Mouse (Mus musculus): ENCODE results near the gene Smcp.

Gene Smcp

DNA sequence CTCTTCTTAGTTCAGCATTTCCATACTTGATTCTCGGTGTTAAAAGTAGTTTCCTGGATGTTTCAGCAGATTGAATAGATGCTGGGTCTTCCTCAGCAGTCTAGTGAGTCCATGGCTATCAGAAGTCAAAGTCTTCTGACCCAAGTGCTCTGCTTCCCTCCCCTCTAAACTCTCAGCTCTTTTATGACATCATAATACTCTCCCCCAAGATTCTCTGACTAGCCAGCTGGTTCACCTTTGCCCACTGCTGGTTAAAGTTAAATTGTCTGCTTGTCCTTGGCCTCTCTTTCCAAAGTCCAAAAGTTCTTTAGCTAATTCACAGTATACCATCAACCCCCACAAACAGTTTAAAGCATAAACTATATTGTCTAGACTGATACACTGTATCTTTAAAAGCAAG lies at the start of gene Smcp:
TSS of gene Smcp (minus strand) at position 140 of the 400 bp plus-strand sequence.
- no peak for DNase-seq (ENCODE audit: low spot score)

DNA sequence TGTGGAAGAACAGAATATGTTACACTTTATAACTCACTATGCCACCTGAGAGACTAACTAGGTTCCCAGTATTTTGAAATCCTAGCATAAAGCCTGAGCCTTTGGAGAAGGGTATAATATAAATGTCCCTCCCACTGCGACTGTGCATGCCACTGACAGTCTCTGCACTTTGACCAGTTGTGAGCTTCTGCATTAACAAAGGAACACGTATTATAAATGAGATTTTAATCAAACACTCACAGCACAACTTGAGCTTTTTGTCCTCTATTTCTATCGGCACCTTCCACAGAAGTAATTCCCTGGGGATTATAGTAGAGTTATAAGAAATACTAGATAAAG lies 49.8 kb upstream of the Smcp start:
- no peak for DNase-seq (ENCODE audit: low spot score)

DNA sequence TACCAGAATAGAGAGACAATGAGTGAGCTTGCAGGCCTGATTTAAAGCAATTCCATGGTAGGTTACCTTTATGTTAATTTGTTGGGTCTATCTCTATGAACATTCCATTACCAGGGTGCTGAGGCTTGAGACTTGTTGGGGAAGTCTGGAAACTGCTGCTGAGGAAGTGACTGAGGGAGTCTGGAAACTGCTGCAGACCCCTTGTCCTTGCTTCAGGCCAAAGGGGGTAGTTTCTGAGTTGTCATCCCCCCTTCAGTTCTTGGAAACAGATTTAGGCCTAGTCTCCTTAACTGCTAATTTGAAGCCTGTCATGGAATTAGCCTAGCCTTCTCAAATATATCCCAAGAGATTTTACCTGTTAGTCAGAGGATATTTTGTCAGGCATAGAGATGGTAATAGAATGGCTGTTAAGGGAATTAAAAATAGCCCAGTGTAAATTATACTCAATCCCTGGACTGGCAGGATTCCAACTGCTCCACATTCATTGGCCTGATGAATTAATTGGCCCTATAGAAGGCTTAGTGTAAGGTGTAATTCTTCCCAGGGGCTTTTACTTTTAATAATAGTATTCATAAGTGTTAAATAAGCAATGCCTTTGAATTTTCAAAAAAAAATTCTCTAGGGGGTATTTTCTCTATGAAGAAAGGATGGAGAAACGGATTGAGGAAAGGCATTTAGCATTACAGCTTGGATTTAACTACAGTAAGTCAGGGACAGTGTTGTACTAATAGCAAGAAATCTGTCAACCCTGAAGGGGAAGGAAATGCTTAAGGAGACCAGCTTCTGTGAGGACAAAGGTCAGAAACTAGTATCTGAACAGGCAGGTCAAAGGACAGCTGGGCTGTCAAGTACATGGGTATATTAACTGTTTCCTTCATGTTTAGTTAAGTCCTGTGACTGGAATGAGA lies 49.2 kb upstream of the Smcp start:
- DNase-seq (ENCODE audit: low spot score), result no peak

DNA sequence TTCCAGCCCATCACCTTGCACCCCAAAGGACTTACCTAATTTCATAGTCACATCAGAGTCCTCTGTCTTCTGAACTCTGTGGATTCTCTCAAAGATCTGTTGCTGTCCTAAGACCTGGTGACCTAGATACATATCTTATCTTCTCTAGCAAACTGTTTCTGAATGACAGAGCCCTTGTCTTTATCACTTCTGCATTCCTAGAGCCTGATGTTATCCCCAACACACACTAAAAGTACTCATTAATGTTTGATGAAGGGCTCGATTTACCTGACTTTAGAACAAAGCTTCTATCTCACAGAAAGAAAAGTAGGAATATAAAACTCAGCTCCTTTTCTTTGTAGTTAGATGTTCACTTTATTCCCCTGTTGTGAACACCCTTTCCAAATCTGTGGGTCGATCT lies 32.8 kb upstream of the Smcp start, which contains the start of gene Lce6a:
TSS of gene Lce6a (minus strand) at position 101 of the 400 bp plus-strand sequence.
- no peak for DNase-seq (ENCODE audit: low spot score)

DNA sequence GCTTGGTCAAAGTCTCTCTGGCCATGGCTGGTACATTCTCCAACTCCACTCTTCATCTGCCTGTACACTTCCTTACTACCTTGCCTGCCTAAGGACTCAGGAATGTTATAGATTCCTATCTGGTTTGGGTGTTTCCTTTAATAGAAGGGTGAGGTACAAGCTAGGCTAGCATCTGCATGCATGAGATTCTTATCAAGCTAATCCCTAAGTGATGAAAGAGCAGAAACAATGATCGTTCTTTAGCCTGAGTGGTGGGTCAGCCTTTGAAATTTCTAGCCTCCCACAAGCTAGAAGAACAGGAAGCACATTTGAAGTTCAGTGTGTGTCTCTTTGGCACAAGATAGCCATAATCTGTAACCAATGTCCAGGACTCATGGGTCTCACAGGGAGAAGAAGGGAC lies 21.0 kb upstream of the Smcp start:
- DNase-seq (ENCODE audit: low spot score), result no peak

DNA sequence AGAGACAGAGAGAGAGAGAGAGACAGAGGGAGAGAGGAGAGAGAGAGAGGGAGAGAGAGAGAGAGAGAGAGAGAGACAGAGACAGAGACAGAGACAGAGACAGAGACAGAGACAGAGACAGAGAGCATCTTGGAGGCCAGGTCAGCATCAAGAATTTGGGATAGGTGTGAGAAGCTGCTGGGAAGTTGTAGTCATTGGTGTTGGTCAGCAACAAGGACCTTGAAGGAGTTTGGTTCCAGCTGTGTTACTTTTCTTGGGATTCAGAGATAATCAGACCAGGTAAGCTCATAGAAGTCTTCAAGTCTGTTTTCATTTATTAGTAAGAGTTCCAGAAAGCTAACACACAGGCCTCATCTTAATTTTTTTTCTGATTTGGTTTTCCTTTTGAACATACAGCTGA lies 18.6 kb upstream of the Smcp start, which contains the start of gene 2210017I01Rik:
TSS of gene 2210017I01Rik (minus strand) at position 101 of the 400 bp plus-strand sequence.
- DNase-seq (ENCODE audit: low spot score), result no peak

DNA sequence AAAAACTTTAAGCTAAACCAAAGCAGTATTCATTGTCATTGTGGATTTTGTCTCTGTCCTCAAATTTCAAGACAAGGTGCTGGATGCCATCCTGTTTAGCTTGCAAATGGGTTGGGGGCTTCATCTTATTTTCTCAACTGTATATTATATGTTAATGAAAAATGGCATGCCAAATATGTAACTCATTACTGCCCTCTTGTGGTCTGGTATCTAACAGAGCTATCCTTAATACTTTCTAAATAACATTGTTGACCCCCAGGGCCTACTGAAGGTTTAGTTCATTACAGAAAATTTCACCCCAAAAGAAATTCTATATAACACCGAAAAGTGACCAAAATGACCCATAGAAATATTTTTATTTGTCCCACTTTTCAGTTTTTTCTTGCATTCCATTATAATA lies 13.4 kb upstream of the Smcp start:
- DNase-seq (ENCODE audit: low spot score), result no peak

DNA sequence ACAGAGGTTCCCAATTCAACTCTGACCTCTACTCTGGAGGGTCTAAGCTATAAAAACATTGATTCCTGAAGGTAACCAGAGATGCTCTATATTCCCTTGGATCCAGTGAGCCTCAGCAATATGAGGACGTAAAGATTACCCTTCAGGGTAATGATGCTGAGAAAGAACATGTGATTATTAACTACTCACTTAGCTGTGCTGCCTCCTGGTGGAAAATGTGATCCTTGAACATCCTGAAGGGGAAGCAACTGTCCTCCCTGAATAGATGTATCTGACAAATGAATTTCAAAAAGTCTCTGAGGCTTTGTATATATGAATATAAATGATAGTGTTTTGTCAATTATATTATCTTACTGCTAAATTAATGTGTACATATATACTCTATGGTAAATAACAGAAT lies 11.7 kb upstream of the Smcp start:
- no peak for DNase-seq (ENCODE audit: low spot score)

DNA sequence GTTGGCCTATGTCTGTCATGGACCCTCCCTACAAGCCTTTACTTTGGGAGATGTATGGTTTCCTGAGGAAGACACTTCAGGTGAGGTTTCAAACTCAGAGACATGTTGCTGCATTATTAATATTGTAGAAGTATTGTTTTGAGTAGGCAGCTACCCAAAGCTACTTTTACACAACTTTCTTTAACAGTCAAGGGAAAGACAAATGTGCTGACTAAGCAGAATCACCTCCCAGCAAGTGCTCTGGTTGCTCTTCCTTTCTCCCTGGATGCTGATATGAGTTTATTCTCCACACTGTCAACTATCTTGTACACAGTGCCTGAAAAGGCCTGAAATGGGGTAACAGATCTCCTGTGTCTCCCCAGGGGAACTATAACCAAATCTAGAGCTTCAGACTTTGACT lies 11.2 kb upstream of the Smcp start:
- DNase-seq (ENCODE audit: low spot score), result no peak

DNA sequence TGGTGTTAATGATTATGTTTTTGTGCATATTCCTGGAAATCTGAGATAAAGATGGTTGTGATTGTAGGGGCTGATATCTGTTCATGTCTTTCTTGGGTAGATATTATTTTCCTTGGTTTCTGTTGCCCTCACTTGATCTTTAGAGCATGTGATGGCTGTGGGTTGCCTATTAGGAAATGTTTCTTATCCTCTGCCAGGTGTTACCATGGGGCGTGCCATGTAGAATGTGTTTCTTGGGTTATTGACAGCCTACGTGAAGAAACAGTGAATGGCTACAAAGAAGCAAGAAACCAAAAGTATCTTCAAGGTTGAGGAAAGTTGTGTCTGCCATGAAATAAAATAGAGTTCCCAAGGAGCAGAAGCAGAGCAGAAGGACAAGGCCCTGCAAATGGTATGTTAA lies 9.6 kb upstream of the Smcp start:
- DNase-seq (ENCODE audit: low spot score), result no peak

DNA sequence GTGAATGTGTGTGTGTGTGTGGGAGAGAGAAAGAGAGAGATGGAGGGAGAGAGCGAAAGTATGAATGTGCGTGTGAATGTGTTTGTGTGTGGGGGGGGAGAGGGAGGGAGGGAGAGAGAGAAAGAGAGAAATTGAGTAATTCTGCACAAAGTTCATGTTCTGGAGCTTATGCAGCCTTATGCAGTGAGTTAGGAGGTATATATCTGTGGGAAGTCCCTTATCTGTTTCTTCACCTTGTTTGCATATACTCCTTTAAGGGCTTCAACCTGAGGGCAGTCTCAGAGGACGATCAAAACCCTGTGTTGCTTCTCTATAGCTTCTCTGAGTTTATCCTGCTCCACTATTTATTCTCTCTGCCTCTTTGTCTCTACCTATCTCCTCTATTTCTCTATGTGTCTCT lies 1.6 kb downstream of the Smcp start:
- DNase-seq (ENCODE audit: low spot score), result no peak

DNA sequence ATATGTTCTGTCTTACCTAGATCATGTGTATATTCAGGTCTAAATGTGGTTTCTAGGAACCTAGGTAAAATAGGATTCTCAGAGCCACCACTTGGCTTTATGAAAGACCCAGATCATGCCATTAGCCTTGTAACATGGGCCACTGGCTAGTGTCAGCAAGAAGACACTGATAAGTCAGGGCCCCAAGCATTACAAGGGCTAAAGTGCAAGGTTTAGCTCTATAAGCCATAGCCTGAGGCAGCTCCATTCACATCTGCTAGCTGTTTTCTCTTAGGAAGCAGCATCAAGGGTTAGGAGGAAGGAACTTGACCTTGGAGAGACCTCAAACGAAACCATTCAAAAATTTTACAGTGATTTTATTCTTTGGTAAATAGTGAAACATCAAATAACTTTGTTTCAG lies 3.7 kb downstream of the Smcp start:
- no peak for DNase-seq (ENCODE audit: low spot score)

DNA sequence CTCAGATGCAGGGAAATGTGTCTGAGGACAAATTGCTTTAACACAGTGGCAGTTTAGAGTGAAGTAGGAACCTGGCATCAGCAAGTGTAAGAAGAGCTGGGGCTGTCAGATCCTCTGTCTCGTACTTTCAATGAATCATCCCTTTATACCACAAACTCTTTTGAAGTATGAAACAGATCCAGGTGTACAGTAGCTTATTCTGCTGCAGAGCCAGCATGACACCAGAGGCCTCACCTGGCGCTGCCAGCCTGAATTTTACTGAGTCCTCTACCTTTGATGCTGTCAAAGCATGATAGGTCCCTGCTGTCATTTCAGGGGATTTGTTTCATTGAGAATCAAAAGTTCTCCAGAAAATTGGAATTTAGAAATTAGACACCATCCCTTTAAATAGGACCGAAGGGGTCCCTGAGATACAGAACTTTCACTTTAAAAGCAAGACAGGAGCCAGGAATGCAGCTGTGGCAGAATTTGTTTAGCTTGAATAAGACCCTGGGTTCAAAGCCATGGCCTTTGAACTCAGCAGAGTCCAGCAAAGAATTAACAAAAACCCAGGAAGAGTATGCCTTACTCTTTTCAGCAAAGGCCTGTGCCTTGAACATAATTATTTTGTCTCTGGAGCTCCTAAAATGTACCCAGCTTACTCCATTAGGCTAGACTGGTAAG lies 5.5 kb downstream of the Smcp start:
- no peak for DNase-seq (ENCODE audit: low spot score)

DNA sequence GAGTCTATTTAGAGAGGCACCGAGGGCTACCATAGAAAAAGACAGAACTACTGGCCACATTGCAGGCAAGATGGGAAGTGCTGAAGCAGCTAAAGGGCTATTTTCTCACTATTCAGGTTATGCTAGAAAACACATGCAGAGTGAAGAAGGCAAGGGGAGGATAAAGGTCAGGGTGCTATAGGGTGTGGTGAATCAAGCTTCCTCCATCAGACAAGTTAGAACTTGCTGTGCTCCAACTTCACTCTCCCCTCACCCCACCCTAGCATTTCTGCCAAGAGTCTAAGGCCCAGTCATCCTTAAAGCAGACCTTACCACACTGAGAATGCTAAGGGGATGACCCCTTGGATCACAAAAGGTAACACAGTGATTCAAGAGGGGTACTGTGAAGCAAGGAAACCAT lies 9.3 kb downstream of the Smcp start:
- no peak for DNase-seq (ENCODE audit: low spot score)

DNA sequence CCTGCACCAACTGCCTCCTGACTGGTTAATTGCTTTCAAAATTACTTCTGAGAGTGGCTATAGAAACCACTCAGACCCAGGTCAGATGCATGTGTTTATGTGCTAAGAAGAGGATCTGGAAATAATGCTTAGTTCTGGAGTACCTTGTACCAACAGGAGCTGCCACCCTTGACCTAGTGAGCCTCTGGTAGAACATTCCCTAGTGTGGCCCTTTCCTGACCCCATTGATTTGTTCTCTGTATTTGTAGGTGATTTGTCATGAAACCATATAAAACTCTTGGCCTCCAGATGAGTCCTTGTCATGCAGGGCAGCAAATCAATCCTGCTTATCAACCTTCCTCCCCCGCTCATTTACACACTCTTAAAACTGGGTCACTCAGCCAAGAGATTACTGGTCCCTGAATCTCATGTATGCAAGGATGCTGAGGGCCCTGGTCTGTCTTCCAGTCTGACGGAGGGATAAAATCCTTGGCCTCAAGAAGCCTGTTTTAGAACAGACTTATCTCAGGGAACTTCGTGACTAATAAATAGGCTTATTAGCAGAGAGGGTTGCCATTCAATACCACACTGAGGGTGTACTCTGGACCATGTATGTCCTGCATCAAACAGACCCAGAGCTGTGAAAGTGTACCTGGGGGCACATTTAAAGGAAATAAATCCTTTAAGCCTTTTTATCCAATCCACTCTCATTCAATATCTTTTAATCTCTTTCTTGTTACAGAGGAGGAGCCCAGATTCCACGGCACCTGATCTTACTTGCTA lies 10.0 kb downstream of the Smcp start:
- no peak for DNase-seq (ENCODE audit: low spot score)

DNA sequence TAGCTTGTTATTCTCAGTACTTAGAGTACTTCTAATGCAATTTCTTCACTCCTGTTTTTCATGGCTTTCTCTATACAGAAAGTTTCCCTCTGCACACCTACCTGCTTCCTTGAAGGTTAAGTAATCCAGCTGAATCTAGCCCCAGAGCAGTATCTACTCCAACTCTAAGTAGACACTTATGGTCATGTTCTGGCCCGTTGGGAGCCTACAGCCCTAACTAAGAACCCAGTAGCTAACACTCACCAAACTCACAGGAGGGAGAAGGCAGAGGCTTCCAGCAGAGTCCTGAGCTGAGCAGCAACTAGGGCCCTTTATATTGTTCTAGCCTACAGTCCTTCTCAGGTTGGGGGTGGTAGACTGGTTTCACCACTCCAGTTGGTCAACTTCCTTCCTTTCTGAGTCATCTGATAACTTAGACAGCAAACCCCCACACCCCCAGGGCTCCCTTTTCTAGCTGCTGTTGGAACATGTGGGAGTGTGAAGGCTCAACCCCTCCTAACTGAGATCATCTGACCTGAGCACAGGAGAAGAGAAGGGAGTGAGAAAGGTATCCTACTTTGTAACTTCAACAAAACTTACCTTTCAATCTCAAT lies 15.3 kb downstream of the Smcp start, which contains the start of gene Ivl:
TSS of gene Ivl (minus strand) at position 287 of the 593 bp plus-strand sequence.
- no peak for DNase-seq (ENCODE audit: low spot score)

DNA sequence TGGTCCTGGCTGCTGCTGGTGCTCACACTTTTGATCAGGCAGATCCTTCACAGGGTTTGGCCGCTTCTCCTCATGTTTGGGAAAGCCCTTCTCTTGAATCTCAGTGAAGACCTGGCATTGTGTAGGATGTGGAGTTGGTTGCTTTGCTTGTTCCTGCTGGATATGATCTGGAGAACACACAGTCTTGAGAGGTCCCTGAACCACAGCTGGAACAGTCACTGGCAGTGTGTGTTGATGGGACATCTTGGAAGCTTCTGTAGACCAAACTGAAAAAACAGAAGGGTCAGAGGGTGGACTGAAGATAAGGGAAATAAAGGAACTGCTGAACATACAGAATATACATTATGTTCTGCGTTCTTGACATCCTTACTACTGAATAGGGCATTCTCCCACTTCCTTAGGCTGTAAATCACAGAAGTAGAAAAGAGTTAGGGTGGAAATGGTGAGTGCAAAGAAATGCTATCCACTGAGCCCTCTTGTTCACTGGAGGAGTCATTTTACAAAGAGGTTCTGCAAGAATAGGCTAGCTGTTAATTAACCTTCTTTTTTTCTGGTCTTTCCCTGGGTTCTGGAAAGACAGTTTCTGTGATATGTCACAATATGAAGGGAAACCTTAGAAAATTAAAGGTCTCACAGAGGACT lies 16.2 kb downstream of the Smcp start:
- DNase-seq (ENCODE audit: low spot score), result no peak

DNA sequence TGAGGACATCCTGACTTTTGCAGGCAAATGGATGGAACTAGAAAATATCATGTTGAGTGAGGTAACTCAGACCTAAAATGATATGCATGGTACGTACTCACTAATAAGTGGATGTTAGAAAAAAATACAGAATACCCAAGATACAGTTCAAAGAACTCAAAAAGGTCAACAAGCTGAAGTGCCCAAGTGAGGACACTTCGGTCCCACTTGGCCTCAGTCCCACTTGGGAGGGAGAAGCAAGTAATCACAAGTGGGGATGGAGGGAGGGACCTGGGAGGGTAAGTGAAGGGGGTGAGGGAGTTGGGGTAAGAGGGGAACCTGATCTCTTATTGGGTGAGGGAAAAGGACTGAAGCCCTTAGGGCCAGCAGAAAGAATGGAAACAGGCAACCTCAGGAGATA lies 20.0 kb downstream of the Smcp start:
- DNase-seq (ENCODE audit: low spot score), result no peak

DNA sequence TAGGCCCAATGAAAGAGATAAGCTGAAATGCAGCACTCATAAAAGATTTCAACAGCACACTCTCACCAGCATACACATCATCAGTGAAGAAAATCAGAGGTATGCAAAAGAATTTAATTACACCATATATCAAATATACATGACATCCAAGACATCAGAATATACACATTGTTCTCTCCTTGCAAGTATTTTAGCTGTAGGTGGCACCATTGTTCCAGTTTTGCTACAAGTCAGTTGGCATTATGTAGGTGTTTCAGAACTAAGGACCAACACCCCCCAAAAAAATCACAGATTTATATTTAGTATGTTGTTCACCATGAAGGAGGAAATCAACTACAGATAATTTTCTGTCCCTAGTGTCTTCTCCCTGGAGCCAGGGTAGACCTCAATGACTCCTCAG lies 23.4 kb downstream of the Smcp start:
- DNase-seq (ENCODE audit: low spot score), result no peak

DNA sequence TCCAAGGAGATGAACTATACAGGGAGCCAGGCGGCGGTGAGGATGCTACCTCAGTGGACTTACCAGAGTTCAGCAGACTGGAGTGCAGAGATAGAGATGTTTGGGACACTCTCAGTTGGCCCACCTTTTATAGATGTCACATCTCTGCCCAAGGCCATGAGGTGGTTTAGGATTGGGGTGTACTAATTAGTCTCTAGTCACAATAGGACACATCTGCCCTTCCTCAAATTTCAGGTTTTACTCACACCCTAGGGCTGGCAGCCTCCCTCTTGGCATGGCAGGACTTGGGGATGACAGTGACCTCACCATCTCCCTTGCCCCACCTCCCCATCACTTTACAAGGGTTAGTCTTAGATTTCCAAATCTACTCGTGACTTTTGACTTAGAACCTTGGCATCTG lies 54.4 kb downstream of the Smcp start, which contains the start of gene 2310046K23Rik:
TSS of gene 2310046K23Rik (minus strand) at position 101 of the 400 bp plus-strand sequence.
- no peak for DNase-seq (ENCODE audit: low spot score)

Measured in testis, postnatal 10 days (tissue).